Mouse (Mus musculus): ENCODE results near the gene Hoxc8. TPM values are rescaled to one million over a fixed set of nuclear protein-coding genes. Genes with fewer than 3 reads are reported as not detected.

The Hoxc8 gene
- total and polyA plus RNA-seq, 3 experiments, result 0.31 to 1.7 TPM; not detected in 1

DNA sequence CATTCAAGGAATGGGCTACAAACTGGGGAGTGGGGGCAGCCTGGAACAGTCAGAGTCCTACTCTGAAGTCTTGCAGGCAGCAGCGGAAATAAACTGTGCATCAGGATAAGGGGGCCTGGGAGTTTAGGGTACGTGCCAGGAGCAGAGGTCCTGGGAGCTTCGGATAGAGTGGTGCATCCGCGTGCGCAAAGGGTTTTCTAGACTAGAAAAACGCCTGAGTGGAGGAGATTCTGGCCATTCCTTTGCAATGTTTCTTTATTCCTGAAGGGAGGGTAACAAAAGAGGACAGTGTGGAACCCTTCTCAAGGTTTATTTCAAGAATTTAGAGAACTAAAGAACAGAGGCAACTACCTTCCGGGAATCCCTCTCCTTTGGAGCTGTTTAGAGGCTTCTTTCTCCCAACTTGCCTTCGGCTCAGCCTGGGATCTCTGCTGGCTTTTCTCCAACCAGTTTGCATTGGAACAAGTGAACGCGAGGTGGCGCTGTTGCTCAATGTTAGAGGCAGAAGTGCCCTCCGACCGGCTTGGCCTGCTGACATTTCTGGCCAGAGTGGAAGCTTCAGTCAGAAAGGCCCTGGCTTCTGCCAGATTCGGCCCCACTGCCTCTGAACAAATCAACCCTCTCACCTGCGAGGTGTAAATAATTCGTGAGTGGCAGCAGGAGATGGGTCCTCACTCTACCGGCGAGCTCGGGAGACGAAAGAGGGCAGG, 3.1 kb upstream of the Hoxc8 start (continued):
- TF ChIP-seq HCFC1 (IDR thresholded peaks at IDR 0.05; ENCODE audit: low read depth, low read length) (0 out of 2 replicates have a peak, but pooled peaks have one; percentile 18), TAL1 (IDR thresholded peaks at IDR 0.05; ENCODE audit: low read length) (no peak)

DNA sequence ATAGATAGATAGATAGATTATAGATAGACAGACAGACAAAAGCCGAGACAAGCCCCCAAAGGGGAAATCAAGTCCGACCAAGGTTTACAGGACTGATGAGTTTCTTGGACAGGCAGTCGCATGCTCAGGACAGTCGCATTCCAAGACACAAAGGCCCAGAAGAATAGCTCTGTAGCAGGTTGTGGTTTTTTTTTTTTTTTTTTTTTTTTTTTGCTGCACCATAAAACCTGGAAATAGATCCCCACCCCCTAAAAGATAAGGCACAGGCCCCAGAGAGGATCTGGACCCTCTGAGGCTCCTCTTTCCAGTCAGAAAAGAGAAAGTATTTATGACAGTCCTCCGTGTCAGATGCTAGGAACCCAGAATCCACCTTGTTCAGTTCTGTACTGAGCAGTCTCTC, 2.3 kb upstream of the Hoxc8 start:
- DNase-seq (ENCODE audit: low read depth, low spot score), result no peak
- Histone ChIP-seq H3K36me3 (ENCODE audit: control insufficient read depth in 1 of 2, insufficient read depth in 2 of 2, low read length in 2 of 2) (peaks cover 0 to 3% of the 10 kb centered on the region in 2 experiments; a peak in 2 of 4 replicates), H3K9ac (ENCODE audit: control insufficient read depth, low read depth, low read length, poor library complexity, severe bottlenecking) (no peak overlapping the region), H3K9me3 (replicated peaks; ENCODE audit: insufficient read depth, low read length) (no peaks in the 10 kb centered on the region), H3K4me3 (ENCODE audit: control insufficient read depth in 1 of 2, insufficient read depth in 1 of 2, low read depth in 2 of 2, low read length in 2 of 2) (no peak overlapping the region), H3K4me1 (ENCODE audit: control insufficient read depth in 1 of 2, insufficient read depth in 2 of 2, low read length in 2 of 2) (0 out of 4 replicates have a peak, but pooled peaks cover 0 to 4% of the 10 kb centered on the region in 2 experiments), H3K27ac (ENCODE audit: control insufficient read depth, low read depth, low read length) (no peak overlapping the region), H3K79me2 (ENCODE audit: control insufficient read depth, insufficient read depth, low read length, poor library complexity) (no peaks in the 10 kb centered on the region), H3K27me3 (ENCODE audit: control insufficient read depth in 1 of 2, insufficient read depth in 2 of 2, low read length in 2 of 2) (no peaks in the 10 kb centered on the region)
- TF ChIP-seq NELFE (IDR thresholded peaks at IDR 0.05; ENCODE audit: low read depth, low read length) (no peak), POLR2AphosphoS5 (IDR thresholded peaks at IDR 0.05; ENCODE audit: borderline replicate concordance, low read depth, low read length) (no peak), ZNF384 (IDR thresholded peaks at IDR 0.05; ENCODE audit: low read depth, low read length) (peak; percentile 90), KAT2A (conservative IDR thresholded peaks at IDR 0.05; ENCODE audit: low read depth, low read length) (no peak), EP300 (IDR thresholded peaks at IDR 0.05; ENCODE audit: low read depth in 1 of 2, low read length in 2 of 2) (no peak)

DNA sequence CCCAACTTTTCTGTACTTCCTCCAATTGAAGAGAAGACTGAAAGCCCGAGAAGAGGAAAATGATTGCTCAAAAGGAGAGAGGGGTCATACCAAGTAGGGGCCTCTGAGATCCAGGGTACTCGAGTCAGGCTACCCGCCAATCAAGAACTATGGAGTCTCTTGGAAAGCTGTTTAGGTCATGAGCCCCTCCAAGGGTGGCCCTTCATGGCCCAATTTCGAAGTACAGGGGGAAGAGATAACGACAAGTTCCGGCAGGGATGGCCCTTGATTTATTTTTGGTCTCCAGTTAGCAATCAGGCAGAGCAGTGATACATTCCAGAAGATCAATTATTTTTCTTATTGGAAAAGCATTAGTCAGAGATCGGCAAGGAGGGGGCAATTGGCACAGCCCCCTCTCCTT, 1.4 kb downstream of the Hoxc8 start:
- H3K9me3 ChIP-seq (replicated peaks; ENCODE audit: insufficient read depth, low read length), result no peaks in the 10 kb centered on the region
- TF ChIP-seq BHLHE40 (IDR thresholded peaks at IDR 0.05; ENCODE audit: borderline replicate concordance, low read depth, low read length) (no peak), ZMIZ1 (IDR thresholded peaks at IDR 0.05; ENCODE audit: low read depth, low read length) (no peak), RCOR1 (IDR thresholded peaks at IDR 0.05; ENCODE audit: low read depth, low read length) (no peak), USF1 (IDR thresholded peaks at IDR 0.05; ENCODE audit: low read depth, low read length) (no peak), SIN3A (IDR thresholded peaks at IDR 0.05; ENCODE audit: low read length) (no peak), CHD1 (IDR thresholded peaks at IDR 0.05; ENCODE audit: low read depth, low read length) (no peak), USF2 (IDR thresholded peaks at IDR 0.05; ENCODE audit: borderline replicate concordance in 1 of 2, insufficient read depth in 1 of 2, low read depth in 1 of 2, low read length in 2 of 2) (no peak), TCF12 (IDR thresholded peaks at IDR 0.05; ENCODE audit: low read depth, low read length) (no peak), RAD21 (IDR thresholded peaks at IDR 0.05; ENCODE audit: low read depth, low read length) (no peak), JUND (IDR thresholded peaks at IDR 0.05; ENCODE audit: low read depth, low read length) (no peak), E2F4 (IDR thresholded peaks at IDR 0.05; ENCODE audit: borderline replicate concordance, low read depth, low read length) (no peak)
- H3K79me2 ChIP-seq (ENCODE audit: control insufficient read depth, insufficient read depth, low read length, poor library complexity), result no peaks in the 10 kb centered on the region
- H3K4me1 ChIP-seq (ENCODE audit: control insufficient read depth in 1 of 2, insufficient read depth in 2 of 2, low read length in 2 of 2), result 0 out of 4 replicates have a peak, but pooled peaks cover 0 to 7% of the 10 kb centered on the region in 2 experiments
- no peak overlapping the region for H3K27ac ChIP-seq (ENCODE audit: control insufficient read depth, low read depth, low read length)
- H3K4me3 ChIP-seq (ENCODE audit: control insufficient read depth in 1 of 2, insufficient read depth in 1 of 2, low read depth in 2 of 2, low read length in 2 of 2), result no peak overlapping the region
- no peaks in the 10 kb centered on the region for H3K27me3 ChIP-seq (ENCODE audit: control insufficient read depth in 1 of 2, insufficient read depth in 2 of 2, low read length in 2 of 2)
- H3K36me3 ChIP-seq (ENCODE audit: control insufficient read depth in 1 of 2, insufficient read depth in 2 of 2, low read length in 2 of 2), result peaks cover 0 to 8% of the 10 kb centered on the region in 2 experiments; a peak in 1 of 4 replicates
- no peak for DNase-seq (ENCODE audit: low read depth, low spot score)
- H3K9ac ChIP-seq (ENCODE audit: control insufficient read depth, low read depth, low read length, poor library complexity, severe bottlenecking), result no peak overlapping the region
